In genomic region chr13:94564351-94564994, GRCm38 (mm10) we compare ENCODE assay signal across 13 mouse cellular contexts.
A peak's percentile ranks its signal among the peaks of the same experiment; 100 is the strongest.
DNase-seq lines count a peak whose midpoint lies in the region; ATAC-seq lines count a peak whose summit lies in the region.
"Had no signal": no experiment of that assay in that cellular context is flagged by ENCODE, and none has a peak within 500 bp of the region (broad histone marks: within the 10 kb centered on the region; RNA-seq: fewer than 3 reads in every experiment).

No protein-coding gene starts in this region.

- peaks cover 30% of the 10 kb centered on the region for H3K27me3 ChIP-seq in forebrain, embryonic 13.5 days
- H3K27me3 ChIP-seq in midbrain, embryonic 14.5 days (ENCODE audit: control insufficient read depth, insufficient read depth, low read length): peaks cover 58% of the 10 kb centered on the region

- peaks cover 3% of the 10 kb centered on the region; the same call in 1 of the 2 replicates for H3K36me3 ChIP-seq in forebrain, embryonic 13.5 days (ENCODE audit: poor library complexity, severe bottlenecking)
- H3K36me3 ChIP-seq in midbrain, embryonic 14.5 days (ENCODE audit: control insufficient read depth, insufficient read depth, low read length): no peaks in the 10 kb centered on the region

- WGBS in forebrain, embryonic 13.5 days: 9% methylated on average over 13 of the region's 13 CpGs
- WGBS in midbrain, embryonic 14.5 days: 16% methylated on average over 13 of the region's 13 CpGs

- no peak overlapping the region for H3K9ac ChIP-seq in forebrain, embryonic 13.5 days
- H3K9ac ChIP-seq in midbrain, embryonic 14.5 days (replicated peaks; ENCODE audit: low read length): no peak overlapping the region

- peak; percentile 25 for DNase-seq in testis, postnatal 10 days (ENCODE audit: low spot score)
- no peak for DNase-seq in testis, postnatal 14 days (ENCODE audit: low spot score)
- peak; percentile 57 for DNase-seq in midbrain, embryonic 14.5 days
- DNase-seq in thymus, postnatal 36 days: no peak
- DNase-seq in adrenal gland, adult (ENCODE audit: inconsistent age in 2 of 2, low spot score in 1 of 2): no peak
- no peak for DNase-seq in right cerebral cortex, postnatal 36 days (ENCODE audit: low spot score in 2 of 2)
- DNase-seq: adrenal gland, adult 2 months; cerebellum, postnatal 14 days; kidney, adult 2 months; lung, postnatal 14 days; thymus, adult 2 months had no signal

- H3K4me1 ChIP-seq in forebrain, embryonic 13.5 days: peaks cover 47% of the 10 kb centered on the region
- H3K4me1 ChIP-seq in midbrain, embryonic 14.5 days (ENCODE audit: control insufficient read depth, insufficient read depth, low read length): peaks cover 18% of the 10 kb centered on the region

- H3K9me3 ChIP-seq in forebrain, embryonic 13.5 days (replicated peaks): no peaks in the 10 kb centered on the region
- no peaks in the 10 kb centered on the region for H3K9me3 ChIP-seq in midbrain, embryonic 14.5 days (ENCODE audit: control insufficient read depth, low read length)

- peak; percentile 54; the same call in 1 of the 2 replicates for ATAC-seq in forebrain, embryonic 13.5 days
- ATAC-seq in midbrain, embryonic 14.5 days (ENCODE audit: low FRiP score, low TSS enrichment): peak; percentile 47; the same call in 1 of the 2 replicates
- ATAC-seq: CD4-positive, CD25-positive, alpha-beta regulatory T cell, adult 4 months had no signal

- peak overlapping the region; percentile 35; the same call in 1 of the 2 replicates for H3K4me2 ChIP-seq in forebrain, embryonic 13.5 days
- H3K4me2 ChIP-seq in midbrain, embryonic 14.5 days (ENCODE audit: low read length): 0 out of 2 replicates have a peak overlapping the region, but pooled peaks have one; percentile 21

- peak overlapping the region; percentile 61; the same call in 1 of the 2 replicates for H3K27ac ChIP-seq in forebrain, embryonic 13.5 days
- no peak overlapping the region for H3K27ac ChIP-seq in midbrain, embryonic 14.5 days (replicated peaks; ENCODE audit: low read depth, low read length)

- H3K4me3 ChIP-seq in forebrain, embryonic 13.5 days: no peak overlapping the region
- H3K4me3 ChIP-seq in midbrain, embryonic 14.5 days (replicated peaks; ENCODE audit: low read depth, low read length): no peak overlapping the region

Comparison
In these comparisons a context has a peak if more than half of its experiments do, and no peak if none do; other contexts are left out.
1. DNase-seq: peak in testis, postnatal 10 days (single experiment) and midbrain, embryonic 14.5 days (single experiment); none in testis, postnatal 14 days (single experiment), thymus, postnatal 36 days (0 of 2), adrenal gland, adult (0 of 2) and right cerebral cortex, postnatal 36 days (0 of 2).